Mouse (Mus musculus) intestine, postnatal 0 days (tissue): ENCODE measurements around the gene Phactr2. TPM values are rescaled to one million over a fixed set of nuclear protein-coding genes. Genes with fewer than 3 reads are reported as not detected.

Experiments
- ATAC-seq: fragments of 200-750 bp; cut with Nextera tagmentation; 2 replicates; pipeline ENCODE4 v1.8.0; 2017; ENCODE audit warnings: mild to moderate bottlenecking, moderate TSS enrichment, moderate library complexity
- H3K27ac ChIP-seq: fragments of 300-500 bp; sonication (generic); 2 replicates; pipeline ENCODE4 v1.5.1; 2014; ENCODE audit warnings: mild to moderate bottlenecking, low read depth, low read length, moderate library complexity
- H3K27me3 ChIP-seq: fragments of 300-500 bp; sonication (generic); replicated peaks from 2 replicates; pipeline ENCODE4 v1.6.1; 2014; ENCODE audit warnings: low read length, mixed read lengths; ENCODE audit not compliant: control insufficient read depth, insufficient read depth
- H3K36me3 ChIP-seq: fragments of 300-500 bp; sonication (generic); 2 replicates; pipeline ENCODE4 v1.6.1; 2014; ENCODE audit warnings: mild to moderate bottlenecking, moderate library complexity; ENCODE audit not compliant: control insufficient read depth, insufficient read depth
- H3K4me1 ChIP-seq: fragments of 300-500 bp; sonication (generic); replicated peaks from 2 replicates; pipeline ENCODE4 v1.6.1; 2014; ENCODE audit warnings: antibody characterized with exemption, low read length, mixed read lengths; ENCODE audit not compliant: control insufficient read depth, insufficient read depth
- H3K4me2 ChIP-seq: fragments of 300-500 bp; sonication (generic); replicated peaks from 2 replicates; pipeline ENCODE4 v1.6.1; 2014; ENCODE audit warnings: low read depth, mild to moderate bottlenecking, moderate library complexity
- H3K4me3 ChIP-seq: fragments of 300-500 bp; sonication (generic); 2 replicates; pipeline ENCODE4 v1.5.1; 2014; ENCODE audit warnings: low read depth, low read length
- H3K9ac ChIP-seq: fragments of 300-500 bp; sonication (generic); 2 replicates; pipeline ENCODE4 v1.6.1; 2014; ENCODE audit warnings: mild to moderate bottlenecking, low read depth, low read length
- H3K9me3 ChIP-seq: fragments of 300-500 bp; sonication (generic); 2 replicates; pipeline ENCODE4 v1.6.1; 2016; ENCODE audit warnings: mixed run types; ENCODE audit not compliant: control insufficient read depth
- CTCF ChIP-seq: sonication (generic); IDR thresholded peaks from 2 replicates; pipeline ENCODE4 v1.5.1; 2016; ENCODE audit warnings: low read depth, mild to moderate bottlenecking, control low read depth, antibody characterized with exemption, moderate library complexity
- WGBS: fragments of 180-500 bp; shearing (Covaris S2); extraction: QIAGEN DNeasy Blood & Tissue Kit; methylation state at CpG from one replicate; pipeline ENCODE4 v1.1.7; 2014; 5-methylcytosine and 5-hydroxymethylcytosine counted together
- polyA plus RNA-seq: library from polyadenylated mRNA; unstranded; fragments of >200 nt; fragmentation: Nextera tagmentation; extraction: Ambion mirVana; gene quantifications from 2 replicates; pipeline ENCODE4 v1.2.1, GENCODE M21; 2015

Gene Phactr2
- polyA plus RNA-seq, 1 experiment from 2014 or later = 12.3 TPM

GRCm38 (mm10) chr10:13332985-13333384, 141.2 kb downstream of the Phactr2 start:
- H3K4me2 ChIP-seq = no peak overlapping the region
- H3K4me3 ChIP-seq = no peak overlapping the region
- no peaks in the 10 kb centered on the region for H3K36me3 ChIP-seq
- no peaks in the 10 kb centered on the region for H3K9me3 ChIP-seq
- H3K4me1 ChIP-seq = 0 out of 2 replicates have a peak, but pooled peaks cover 2% of the 10 kb centered on the region
- no peak for ATAC-seq
- no peak overlapping the region for H3K9ac ChIP-seq
- H3K27me3 ChIP-seq = no peaks in the 10 kb centered on the region
- TF ChIP-seq CTCF = no peak
- 55% methylated on average over 2 of the region's 2 CpGs for whole genome bisulfite sequencing
- H3K27ac ChIP-seq = no peak overlapping the region

- WGBS = 50% methylated on average over 4 of the region's 4 CpGs
These were observed 142.7 kb downstream of the Phactr2 start for GRCm38 (mm10) chr10:13331405-13332032.

GRCm38 (mm10) chr10:13328602-13329001, 145.6 kb downstream of the Phactr2 start:
- no peak for TF ChIP-seq CTCF
- WGBS = 34% methylated on average over 3 of the region's 3 CpGs
- Histone ChIP-seq H3K4me2 (no peak overlapping the region), H3K36me3 (no peaks in the 10 kb centered on the region), H3K4me1 (0 out of 2 replicates have a peak, but pooled peaks cover 2% of the 10 kb centered on the region), H3K9ac (no peak overlapping the region), H3K4me3 (no peak overlapping the region), H3K27ac (no peak overlapping the region), H3K27me3 (no peaks in the 10 kb centered on the region), H3K9me3 (no peaks in the 10 kb centered on the region)
- no peak for ATAC-seq

More at GRCm38 (mm10) chr10:13331405-13332032, 142.7 kb downstream of the Phactr2 start:
- H3K9ac ChIP-seq = no peak overlapping the region
- H3K9me3 ChIP-seq = no peaks in the 10 kb centered on the region
- H3K36me3 ChIP-seq = no peaks in the 10 kb centered on the region
- H3K4me3 ChIP-seq = no peak overlapping the region
- H3K4me1 ChIP-seq = 0 out of 2 replicates have a peak, but pooled peaks cover 2% of the 10 kb centered on the region
- H3K4me2 ChIP-seq = no peak overlapping the region
- H3K27ac ChIP-seq = no peak overlapping the region
- H3K27me3 ChIP-seq = no peaks in the 10 kb centered on the region
- TF ChIP-seq CTCF = no peak
- no peak for ATAC-seq

- Histone ChIP-seq H3K9me3 (no peaks in the 10 kb centered on the region), H3K4me2 (no peak overlapping the region), H3K4me3 (no peak overlapping the region), H3K9ac (no peak overlapping the region), H3K27me3 (no peaks in the 10 kb centered on the region), H3K27ac (no peak overlapping the region), H3K4me1 (0 out of 2 replicates have a peak, but pooled peaks cover 2% of the 10 kb centered on the region), H3K36me3 (no peaks in the 10 kb centered on the region)
- TF ChIP-seq CTCF = no peak
- 84% methylated on average over 14 of the region's 14 CpGs for WGBS
- no peak for ATAC-seq
These were observed 147.9 kb downstream of the Phactr2 start for GRCm38 (mm10) chr10:13326149-13326873.

GRCm38 (mm10) chr10:13323806-13324411, 150.3 kb downstream of the Phactr2 start:
- H3K27me3 ChIP-seq = no peaks in the 10 kb centered on the region
- under 1% methylated on average over 62 of the region's 62 CpGs for WGBS

More at GRCm38 (mm10) chr10:13323806-13324411, 150.3 kb downstream of the Phactr2 start:
- Histone ChIP-seq H3K4me1 (0 out of 2 replicates have a peak, but pooled peaks cover 2% of the 10 kb centered on the region), H3K27ac (peak overlapping the region; percentile 90), H3K4me3 (peak overlapping the region; percentile 63), H3K36me3 (no peaks in the 10 kb centered on the region), H3K9me3 (no peaks in the 10 kb centered on the region), H3K4me2 (peak overlapping the region; percentile 90), H3K9ac (peak overlapping the region; percentile 57)
- peak; percentile 76 for ATAC-seq
- TF ChIP-seq CTCF = no peak
